ENCODE assay signal across 9 mouse cellular contexts in genomic region chr1:144003416-144003815, GRCm38 (mm10). TPM values are rescaled to one million over a fixed set of nuclear protein-coding genes. Genes with fewer than 3 reads are reported as not detected.
DNase-seq lines count a peak whose midpoint lies in the region; ATAC-seq and TF ChIP-seq lines count a peak whose summit lies in the region.
"Had no signal": no experiment of that assay in that cellular context is flagged by ENCODE, and none has a peak within 500 bp of the region (broad histone marks: within the 10 kb centered on the region; RNA-seq: fewer than 3 reads in every experiment).

No protein-coding gene starts in this region.

- H3K36me3 ChIP-seq in embryonic facial prominence, embryonic 13.5 days = peaks cover 9% of the 10 kb centered on the region; the same call in 1 of the 2 replicates
- peaks cover 16% of the 10 kb centered on the region for H3K36me3 ChIP-seq in hindbrain, embryonic 14.5 days (replicated peaks; ENCODE audit: control insufficient read depth, insufficient read depth)
- no peaks in the 10 kb centered on the region for H3K36me3 ChIP-seq in limb, embryonic 15.5 days
- H3K36me3 ChIP-seq: G1E had no signal

- 0 out of 2 replicates have a peak, but pooled peaks cover 4% of the 10 kb centered on the region for H3K4me1 ChIP-seq in embryonic facial prominence, embryonic 13.5 days
- H3K4me1 ChIP-seq in hindbrain, embryonic 14.5 days (replicated peaks; ENCODE audit: control insufficient read depth, insufficient read depth, low read length) = peaks cover 13% of the 10 kb centered on the region
- H3K4me1 ChIP-seq in limb, embryonic 15.5 days = 0 out of 2 replicates have a peak, but pooled peaks cover 5% of the 10 kb centered on the region
- peaks cover 2% of the 10 kb centered on the region for H3K4me1 ChIP-seq in olfactory bulb, adult 2 months (ENCODE audit: control insufficient read depth, insufficient read depth, low read length)

- DNase-seq in cerebellum, adult 11-12 months = peak; percentile 19
- no peak for DNase-seq in cerebellum, adult 11 months
- peak; percentile 52 for DNase-seq in CD4-positive helper T cell, adult 2 months (ENCODE audit: low read depth, low spot score)
- DNase-seq in hindbrain, embryonic 14.5 days (ENCODE audit: low spot score) = peak; percentile 68
- no peak for DNase-seq in urinary bladder, adult 2 months (ENCODE audit: low spot score)

- H3K4me2 ChIP-seq in embryonic facial prominence, embryonic 13.5 days = peak overlapping the region; percentile 91
- peak overlapping the region; percentile 97 for H3K4me2 ChIP-seq in hindbrain, embryonic 14.5 days (replicated peaks)
- peak overlapping the region; percentile 81 for H3K4me2 ChIP-seq in limb, embryonic 15.5 days

- no peak for ATAC-seq in embryonic facial prominence, embryonic 13.5 days (ENCODE audit: insufficient number of reproducible peaks, insufficient read depth, low FRiP score, low TSS enrichment, low read depth)
- no peak for ATAC-seq in hindbrain, embryonic 14.5 days (ENCODE audit: low FRiP score)
- ATAC-seq in limb, embryonic 15.5 days (ENCODE audit: insufficient number of reproducible peaks, low FRiP score, low TSS enrichment, low read depth) = no peak

- no peaks in the 10 kb centered on the region for H3K27me3 ChIP-seq in embryonic facial prominence, embryonic 13.5 days
- no peaks in the 10 kb centered on the region; the same call in 1 of the 2 replicates for H3K27me3 ChIP-seq in hindbrain, embryonic 14.5 days (ENCODE audit: control insufficient read depth, insufficient read depth, low read length)
- no peaks in the 10 kb centered on the region for H3K27me3 ChIP-seq in limb, embryonic 15.5 days

- peak overlapping the region; percentile 19 for H3K27ac ChIP-seq in embryonic facial prominence, embryonic 13.5 days
- H3K27ac ChIP-seq in hindbrain, embryonic 14.5 days = peak overlapping the region; percentile 92
- H3K27ac ChIP-seq in limb, embryonic 15.5 days = peak overlapping the region; percentile 67
- H3K27ac ChIP-seq in olfactory bulb, adult 2 months (ENCODE audit: insufficient read depth, low read depth, low read length) = peak overlapping the region; percentile 80

- peak overlapping the region; percentile 69 for H3K4me3 ChIP-seq in embryonic facial prominence, embryonic 13.5 days
- peak overlapping the region; percentile 71 for H3K4me3 ChIP-seq in hindbrain, embryonic 14.5 days (replicated peaks; ENCODE audit: low read length)
- H3K4me3 ChIP-seq in limb, embryonic 15.5 days = peak overlapping the region; percentile 62
- H3K4me3 ChIP-seq in olfactory bulb, adult 2 months (ENCODE audit: insufficient read depth, low read depth, low read length) = peak overlapping the region; percentile 59

- 6% methylated on average over 10 of the region's 10 CpGs for WGBS in embryonic facial prominence, embryonic 13.5 days
- WGBS in hindbrain, embryonic 14.5 days = 2% methylated on average over 10 of the region's 10 CpGs
- WGBS in limb, embryonic 15.5 days = 2% methylated on average over 10 of the region's 10 CpGs
- WGBS in olfactory bulb, adult 2 months = under 1% methylated on average over 10 of the region's 10 CpGs

- TF ChIP-seq POLR2A in olfactory bulb, adult 2 months (IDR thresholded peaks at IDR 0.05; ENCODE audit: insufficient read depth, low read depth, low read length) = no peak

- no peak for TF ChIP-seq CTCF in olfactory bulb, adult 2 months (IDR thresholded peaks at IDR 0.05; ENCODE audit: insufficient read depth, low read depth, low read length)

- no peaks in the 10 kb centered on the region for H3K9me3 ChIP-seq in embryonic facial prominence, embryonic 13.5 days
- H3K9me3 ChIP-seq in hindbrain, embryonic 14.5 days (ENCODE audit: control insufficient read depth, low read length) = no peaks in the 10 kb centered on the region
- H3K9me3 ChIP-seq in limb, embryonic 15.5 days = no peaks in the 10 kb centered on the region

- peak overlapping the region; percentile 75 for H3K9ac ChIP-seq in embryonic facial prominence, embryonic 13.5 days
- H3K9ac ChIP-seq in hindbrain, embryonic 14.5 days = peak overlapping the region; percentile 83
- peak overlapping the region; percentile 55 for H3K9ac ChIP-seq in limb, embryonic 15.5 days

RNA-seq across cellular contexts. Expression of gene Rgs2, which starts 0.5 kb away (rescaled TPM):
- 76.3 and 79.1 TPM in 2 replicates for polyA plus RNA-seq in embryonic facial prominence, embryonic 13.5 days (2015; fragmentation: Nextera tagmentation; extraction: Ambion mirVana)
- polyA plus RNA-seq in hindbrain, embryonic 14.5 days (2014; fragmentation: Nextera tagmentation; extraction: Ambion mirVana) = 107 and 112 TPM in 2 replicates
- 57.7 and 59.7 TPM in 2 replicates for polyA plus RNA-seq in limb, embryonic 15.5 days (2015; fragmentation: Nextera tagmentation; extraction: Ambion mirVana)
- not detected in 2 replicates for polyA plus RNA-seq in olfactory bulb, adult 2 months (2012; ENCODE audit: insufficient read depth, insufficient read length, low replicate concordance, missing spikeins)
- 123 and 233 TPM in 2 replicates for polyA plus RNA-seq in urinary bladder, adult 2 months (2012; rRNA removed)

Comparison
In these comparisons a context has a peak if more than half of its experiments do, and no peak if none do; other contexts are left out.
1. DNase-seq: peak in cerebellum, adult 11-12 months (single experiment), CD4-positive helper T cell, adult 2 months (single experiment) and hindbrain, embryonic 14.5 days (single experiment); none in cerebellum, adult 11 months (single experiment) and urinary bladder, adult 2 months (single experiment).
2. H3K27ac ChIP-seq: peak in every context shown above with its lines; median percentile 92 in hindbrain, embryonic 14.5 days; 80 in olfactory bulb, adult 2 months; 67 in limb, embryonic 15.5 days; 19 in embryonic facial prominence, embryonic 13.5 days.
3. Peak in every context shown above with its lines, with median percentiles within 50 percentile points of each other: H3K4me2 ChIP-seq, H3K4me3 ChIP-seq and H3K9ac ChIP-seq.